Mouse (Mus musculus): ENCODE measurements at regions not wholly inside any gene's neighbourhood (a gene's known extent, or its start where the extent isn't known, plus 50 kb on each side); places are given as distances from the start of the nearest gene placed in this dataset.

GRCm38 (mm10) chr16:29956904-29957303 is 107.3 kb upstream of the Hes1 start:
- no peak for DNase-seq (ENCODE audit: low read depth)

- DNase-seq (ENCODE audit: low read depth) = no peak
Observed at GRCm38 (mm10) chr16:29959939-29960637, 104.1 kb upstream of the Hes1 start.

DNA sequence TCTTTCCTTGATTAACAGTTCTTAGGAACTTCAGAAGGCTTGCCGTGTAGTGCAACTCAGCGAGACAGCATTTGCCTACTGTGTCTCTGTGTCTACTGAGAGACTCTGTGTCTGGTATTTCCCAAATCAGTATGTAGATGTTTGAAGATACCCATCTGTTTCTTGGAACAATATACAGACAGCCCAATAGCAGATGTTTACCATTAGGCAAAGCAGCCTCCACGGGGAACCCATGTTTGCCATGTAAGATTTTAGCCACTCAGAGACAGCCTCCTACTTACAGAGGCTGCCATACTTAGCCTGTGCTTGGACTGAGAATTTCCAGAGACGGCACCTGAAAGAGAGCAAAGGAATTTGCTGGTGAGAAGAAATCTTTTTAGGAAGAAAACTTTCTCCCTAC is 100.9 kb upstream of the Hes1 start:
- DNase-seq (ENCODE audit: low read depth) = no peak

DNA sequence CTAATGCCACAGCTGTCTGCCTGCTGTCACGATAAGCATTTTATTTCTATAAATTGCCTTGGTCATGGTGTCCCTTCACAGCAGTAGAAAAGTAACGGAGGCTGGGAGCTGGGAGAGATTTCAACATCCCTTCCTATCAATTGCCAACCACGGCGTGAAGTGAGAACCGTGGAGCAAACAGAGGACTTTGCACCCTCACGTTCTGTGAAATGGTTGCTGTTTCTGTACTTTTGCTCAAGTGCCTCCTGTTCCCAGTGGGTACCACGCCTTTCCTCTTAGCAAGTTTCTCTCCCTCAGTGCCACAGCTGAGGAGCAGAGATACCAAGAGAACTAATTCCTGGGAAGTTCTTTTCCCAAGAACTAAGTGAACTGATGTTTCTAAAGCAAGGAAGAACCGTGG is 99.6 kb upstream of the Hes1 start:
- DNase-seq (ENCODE audit: low read depth) = no peak

GRCm38 (mm10) chr16:29968743-29969142 is 95.4 kb upstream of the Hes1 start:
- no peak for DNase-seq (ENCODE audit: low read depth)

GRCm38 (mm10) chr16:29972741-29973141 is 91.4 kb upstream of the Hes1 start:
- DNase-seq (ENCODE audit: low read depth) = no peak

- no peak for DNase-seq (ENCODE audit: low read depth)
Observed at GRCm38 (mm10) chr16:29973250-29973649, 90.9 kb upstream of the Hes1 start.

DNA sequence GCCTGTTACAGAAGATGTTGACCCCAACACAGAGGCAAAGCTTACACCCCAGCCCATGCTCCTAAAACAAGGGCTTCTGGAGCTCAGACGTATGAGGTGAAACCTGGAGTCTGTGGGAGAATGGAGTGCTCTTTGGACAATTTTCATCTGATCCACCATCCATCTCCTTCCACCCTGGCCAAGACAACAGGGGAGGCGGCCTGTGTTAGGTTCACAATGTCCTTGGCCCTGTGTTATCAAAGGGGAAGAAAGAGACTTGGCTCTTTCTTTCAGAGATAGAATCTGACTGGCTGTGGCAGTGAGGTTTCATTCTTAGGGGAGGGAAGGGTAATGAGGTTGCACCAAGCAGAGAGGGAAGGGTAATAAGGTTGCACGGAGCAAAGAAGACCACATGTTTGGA is 88.4 kb upstream of the Hes1 start:
- DNase-seq (ENCODE audit: low read depth) = no peak

GRCm38 (mm10) chr16:29977011-29977410 is 87.2 kb upstream of the Hes1 start:
- no peak for DNase-seq (ENCODE audit: low read depth)

DNA sequence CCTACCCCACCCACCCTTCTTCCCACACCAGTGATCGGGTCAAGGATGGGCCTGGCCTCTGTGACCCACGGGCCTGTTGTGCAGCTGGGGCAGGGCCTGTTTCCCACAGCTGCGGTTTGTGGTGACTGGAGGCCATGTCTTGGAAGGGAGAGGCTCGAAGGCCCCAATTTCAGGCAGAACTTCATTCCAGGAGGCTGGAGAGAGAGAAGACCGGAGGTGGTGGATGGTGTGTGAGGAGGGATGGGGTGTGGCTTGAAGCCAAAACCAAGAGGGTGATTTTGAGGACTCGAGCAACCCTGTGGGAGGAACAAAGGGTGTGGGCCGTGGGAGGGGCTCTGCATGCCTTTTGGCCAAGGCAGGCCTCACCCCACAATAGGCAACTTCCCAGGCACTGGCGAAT is 86.5 kb upstream of the Hes1 start:
- no peak for DNase-seq (ENCODE audit: low read depth)

- no peak for DNase-seq (ENCODE audit: low read depth)
Observed at GRCm38 (mm10) chr16:29979066-29979465, 85.1 kb upstream of the Hes1 start.

GRCm38 (mm10) chr16:29981543-29981942 is 82.6 kb upstream of the Hes1 start:
- DNase-seq (ENCODE audit: low read depth) = no peak

DNA sequence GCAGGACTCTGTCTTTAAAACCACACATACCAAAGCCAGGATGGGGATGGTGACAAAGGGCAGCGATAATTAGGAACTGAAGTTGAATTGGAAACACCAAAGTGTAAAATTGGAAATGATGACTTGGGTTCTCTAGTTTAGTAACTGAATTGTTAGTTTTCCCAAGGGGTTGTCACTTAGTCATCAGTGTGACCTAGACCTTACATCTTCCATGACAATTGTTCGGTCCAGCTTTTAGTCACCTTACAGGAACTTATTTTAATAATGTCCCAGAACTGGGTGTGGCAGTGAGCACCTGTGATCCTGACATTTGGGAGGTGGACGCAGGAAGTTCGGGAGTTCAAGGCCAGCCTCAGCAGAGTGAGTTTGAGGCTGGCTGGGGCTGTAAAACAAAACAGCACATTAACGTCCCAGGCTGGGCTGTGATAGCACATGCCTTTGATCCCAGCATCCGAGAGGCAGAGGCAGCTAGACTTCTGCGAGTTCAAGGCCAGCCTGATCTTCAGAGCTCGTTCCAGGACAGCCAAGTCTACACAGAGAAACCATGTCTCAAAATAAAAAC is 81.9 kb upstream of the Hes1 start:
- DNase-seq (ENCODE audit: low read depth) = no peak

GRCm38 (mm10) chr16:29983161-29983560 is 81.0 kb upstream of the Hes1 start:
- no peak for DNase-seq (ENCODE audit: low read depth)

GRCm38 (mm10) chr16:29985126-29985931 is 78.9 kb upstream of the Hes1 start:
- DNase-seq (ENCODE audit: low read depth) = no peak

DNA sequence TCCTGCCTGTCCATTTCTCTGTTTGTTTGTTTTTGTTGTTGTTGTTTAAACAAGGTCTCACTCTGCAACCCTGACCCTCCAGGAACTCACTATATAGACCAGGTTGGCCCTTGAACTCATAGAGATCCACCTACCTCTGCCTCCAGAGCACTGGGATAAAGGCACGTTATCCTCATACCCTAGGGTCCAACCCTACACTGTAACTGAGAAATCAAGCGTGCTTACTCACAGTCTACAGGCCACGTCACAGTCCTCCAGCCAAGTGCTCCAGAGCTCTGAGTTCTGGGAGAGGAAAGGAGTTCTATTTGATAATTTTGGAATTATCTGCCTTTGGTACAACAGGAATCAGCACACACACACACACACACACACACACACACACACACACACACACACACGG is 76.6 kb upstream of the Hes1 start:
- DNase-seq (ENCODE audit: low read depth) = no peak

DNA sequence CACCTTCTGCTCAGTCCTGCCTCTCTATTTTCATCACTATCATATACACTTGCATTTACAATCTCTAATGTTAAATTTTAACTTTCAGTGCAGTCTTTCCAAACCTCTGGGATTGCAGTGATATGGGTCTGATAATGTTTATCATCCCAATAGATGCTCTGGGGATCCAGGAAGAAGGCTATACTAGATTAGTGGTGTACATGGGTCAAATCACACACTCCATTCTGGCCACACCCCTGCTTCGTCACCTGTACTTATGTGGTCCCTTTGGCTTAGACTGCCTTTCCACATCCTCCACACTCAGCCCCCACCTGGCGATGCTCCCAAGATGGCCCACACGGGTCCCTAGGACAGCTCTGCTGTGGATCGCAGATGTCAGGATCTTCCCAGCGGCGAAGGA is 76.2 kb upstream of the Hes1 start:
- no peak for DNase-seq (ENCODE audit: low read depth)

- DNase-seq (ENCODE audit: low read depth) = no peak
Observed at GRCm38 (mm10) chr16:29989308-29989707, 74.9 kb upstream of the Hes1 start.

GRCm38 (mm10) chr16:29990393-29990792 is 73.8 kb upstream of the Hes1 start:
- no peak for DNase-seq (ENCODE audit: low read depth)

DNA sequence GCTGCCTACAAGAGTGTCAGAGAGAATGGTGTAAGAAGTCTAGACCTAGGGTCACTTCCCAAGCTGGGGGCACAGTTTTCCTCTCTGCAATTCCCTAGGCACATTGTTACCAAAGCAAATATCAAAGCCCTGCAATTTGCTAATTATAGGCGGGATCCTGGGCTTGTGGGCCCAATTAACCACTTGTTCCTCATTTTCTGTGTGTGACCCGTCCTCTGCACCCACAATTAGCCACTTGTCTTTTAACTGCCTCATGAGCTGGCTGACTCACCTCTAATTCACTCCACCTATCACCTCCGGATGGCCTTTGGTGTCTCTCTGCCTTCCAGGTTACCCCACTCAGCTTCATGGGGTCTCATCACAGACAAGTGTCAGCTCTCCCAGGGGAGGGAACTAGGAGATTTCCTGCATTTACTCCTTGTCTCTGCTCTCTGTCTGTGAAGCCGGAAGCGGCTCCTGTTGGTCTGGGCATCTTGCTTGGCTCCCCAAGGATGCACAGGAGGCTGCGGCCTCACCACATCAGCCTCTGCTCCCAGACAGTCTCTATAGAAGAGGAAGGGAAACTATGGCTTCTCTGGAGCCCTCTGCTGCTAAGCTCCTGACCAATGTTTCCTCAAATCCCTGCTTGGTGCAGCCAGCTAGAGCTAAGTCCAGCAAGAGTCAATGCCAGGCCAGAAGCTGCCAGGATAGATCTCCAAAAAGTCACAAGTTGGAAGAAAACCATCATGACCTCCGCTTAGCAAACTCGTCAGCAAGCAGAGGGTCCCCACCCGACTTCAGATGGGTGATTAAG is 73.2 kb upstream of the Hes1 start:
- no peak for DNase-seq (ENCODE audit: low read depth)

GRCm38 (mm10) chr16:29991876-29992380 is 72.3 kb upstream of the Hes1 start:
- DNase-seq (ENCODE audit: low read depth) = no peak

DNA sequence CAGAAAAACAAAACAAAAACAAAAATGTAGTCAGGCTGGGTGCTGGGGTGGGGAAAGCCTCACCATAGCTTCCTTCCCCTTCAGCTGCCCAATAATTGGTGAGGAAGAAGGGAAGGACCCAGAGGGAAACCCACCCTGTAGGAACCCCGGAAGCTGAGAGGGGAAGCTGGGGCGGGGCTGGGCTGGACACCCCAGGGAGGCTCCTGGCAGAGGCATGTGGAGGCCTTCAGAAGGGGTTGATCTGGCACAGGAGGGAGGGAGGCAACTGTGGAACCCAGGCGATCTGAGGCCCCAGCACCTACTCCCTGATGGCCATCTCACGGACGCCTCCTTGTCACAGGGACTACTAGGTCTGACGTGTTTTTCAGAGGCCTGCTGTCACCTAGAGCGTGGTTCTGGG is 71.1 kb upstream of the Hes1 start:
- DNase-seq (ENCODE audit: low read depth) = no peak

Data from induced T-regulatory cell, adult 2 months (primary cell).